In genomic region chr5:20810449-20810848, GRCm38 (mm10) we compare ENCODE assay signal across 22 mouse cellular contexts.
DNase-seq lines count a peak whose midpoint lies in the region; ATAC-seq and TF ChIP-seq lines count a peak whose summit lies in the region.
"Had no signal": no experiment of that assay in that cellular context is flagged by ENCODE, and none has a peak within 500 bp of the region (broad histone marks: within the 10 kb centered on the region; RNA-seq: fewer than 3 reads in every experiment).

No protein-coding gene starts in this region.

- no peak overlapping the region for H3K4me3 ChIP-seq in liver, embryonic 11.5 days (ENCODE audit: low read depth, low read length)
- no peak overlapping the region for H3K4me3 ChIP-seq in liver, embryonic 12.5 days
- H3K4me3 ChIP-seq in liver, postnatal 0 days (ENCODE audit: low read depth, low read length): no peak overlapping the region
- no peak overlapping the region for H3K4me3 ChIP-seq in liver, embryonic 13.5 days (replicated peaks)
- no peak overlapping the region for H3K4me3 ChIP-seq in liver, embryonic 14.5 days (ENCODE audit: insufficient read depth in 1 of 2, low read depth in 2 of 2, low read length in 2 of 2)

- H3K9me3 ChIP-seq in liver, embryonic 11.5 days (ENCODE audit: control insufficient read depth, low read length): no peaks in the 10 kb centered on the region
- H3K9me3 ChIP-seq in liver, embryonic 12.5 days (replicated peaks): no peaks in the 10 kb centered on the region
- no peaks in the 10 kb centered on the region for H3K9me3 ChIP-seq in liver, postnatal 0 days (ENCODE audit: low read length)
- no peaks in the 10 kb centered on the region for H3K9me3 ChIP-seq in liver, embryonic 13.5 days (replicated peaks)
- no peaks in the 10 kb centered on the region for H3K9me3 ChIP-seq in liver, embryonic 14.5 days (ENCODE audit: control insufficient read depth, low read length)
- H3K9me3 ChIP-seq: G1E had no signal

- ATAC-seq in liver, embryonic 11.5 days (replicated peaks; ENCODE audit: low FRiP score): peak; percentile 52; the same call in 1 of the 2 replicates
- peak; percentile 40; the same call in 1 of the 2 replicates for ATAC-seq in liver, embryonic 12.5 days
- ATAC-seq in liver, postnatal 0 days: no peak
- peak; percentile 63; the same call in 1 of the 2 replicates for ATAC-seq in liver, embryonic 13.5 days (ENCODE audit: low read depth)
- ATAC-seq in liver, embryonic 14.5 days (ENCODE audit: insufficient read depth): peak; percentile 37; the same call in 1 of the 2 replicates
- ATAC-seq: activated CD4-positive, CD25-positive, alpha-beta regulatory T cell, adult 4 months; CD4-positive, CD25-positive, alpha-beta regulatory T cell, adult 4 months; Patski had no signal

- H3K36me3 ChIP-seq in liver, embryonic 11.5 days (ENCODE audit: control insufficient read depth, insufficient read depth, low read length): no peaks in the 10 kb centered on the region; the same call in 1 of the 2 replicates
- peaks cover 15% of the 10 kb centered on the region for H3K36me3 ChIP-seq in liver, embryonic 12.5 days
- H3K36me3 ChIP-seq in liver, postnatal 0 days (replicated peaks; ENCODE audit: insufficient read depth, low read length): 0 out of 2 replicates have a peak, but pooled peaks cover 3% of the 10 kb centered on the region
- peaks cover 11% of the 10 kb centered on the region for H3K36me3 ChIP-seq in liver, embryonic 13.5 days
- H3K36me3 ChIP-seq in liver, embryonic 14.5 days (replicated peaks; ENCODE audit: control insufficient read depth, insufficient read depth, low read depth): no peaks in the 10 kb centered on the region

- TF ChIP-seq CTCF in liver, postnatal 0 days (IDR thresholded peaks at IDR 0.05; ENCODE audit: low read depth): no peak
- TF ChIP-seq CTCF in liver, embryonic 14.5 days (IDR thresholded peaks at IDR 0.05; ENCODE audit: low read depth): no peak

- no peak overlapping the region for H3K4me2 ChIP-seq in liver, embryonic 11.5 days
- H3K4me2 ChIP-seq in liver, embryonic 12.5 days: no peak overlapping the region
- H3K4me2 ChIP-seq in liver, postnatal 0 days (ENCODE audit: low read depth, low read length): no peak overlapping the region
- no peak overlapping the region for H3K4me2 ChIP-seq in liver, embryonic 13.5 days
- no peak overlapping the region for H3K4me2 ChIP-seq in liver, embryonic 14.5 days (ENCODE audit: low read depth)

- 76% methylated on average over 6 of the region's 6 CpGs for WGBS in liver, embryonic 11.5 days
- 62% methylated on average over 6 of the region's 6 CpGs for WGBS in liver, embryonic 12.5 days (ENCODE audit: insufficient replicate concordance)
- WGBS in liver, postnatal 0 days (ENCODE audit: insufficient replicate concordance): 67% methylated on average over 6 of the region's 6 CpGs
- WGBS in liver, embryonic 13.5 days (ENCODE audit: insufficient replicate concordance): 53% methylated on average over 6 of the region's 6 CpGs
- 51% methylated on average over 6 of the region's 6 CpGs for WGBS in liver, embryonic 14.5 days (ENCODE audit: insufficient replicate concordance)

- peaks cover 3% of the 10 kb centered on the region for H3K4me1 ChIP-seq in liver, embryonic 11.5 days (replicated peaks; ENCODE audit: control insufficient read depth, insufficient read depth, low read length)
- peaks cover 20% of the 10 kb centered on the region for H3K4me1 ChIP-seq in liver, embryonic 12.5 days
- no peaks in the 10 kb centered on the region for H3K4me1 ChIP-seq in liver, postnatal 0 days (ENCODE audit: insufficient read depth)
- H3K4me1 ChIP-seq in liver, embryonic 13.5 days (replicated peaks): peaks cover 24% of the 10 kb centered on the region
- H3K4me1 ChIP-seq in liver, embryonic 14.5 days (replicated peaks; ENCODE audit: control insufficient read depth in 2 of 2, insufficient read depth in 2 of 2, low read length in 1 of 2): peaks cover 5 to 6% of the 10 kb centered on the region in 2 experiments; a peak in 3 of 4 replicates

- DNase-seq in liver, embryonic 11.5 days (ENCODE audit: low spot score): no peak
- DNase-seq in liver: no peak
- no peak for DNase-seq in liver, postnatal 0 days
- no peak for DNase-seq in liver, embryonic 13.5 days
- DNase-seq in liver, embryonic 14.5 days (ENCODE audit: low read depth in 3 of 3, low spot score in 3 of 3): no peak
- DNase-seq in kidney, adult 8-10 months: no peak
- DNase-seq in kidney, adult 11 months: no peak
- DNase-seq: adrenal gland, adult 2 months; adrenal gland, adult 8-10 months; adrenal gland, postnatal 10 days; adrenal gland, postnatal 14 days; adrenal gland, postnatal 25 days; adrenal gland, postnatal 36 days; B cell, adult 2 months; cerebellum, adult 11 months; cerebellum, adult 11-12 months had no signal

- H3K27me3 ChIP-seq in liver, embryonic 11.5 days (replicated peaks; ENCODE audit: control insufficient read depth, insufficient read depth, low read length): no peaks in the 10 kb centered on the region
- H3K27me3 ChIP-seq in liver, embryonic 12.5 days (replicated peaks): no peaks in the 10 kb centered on the region
- H3K27me3 ChIP-seq in liver, postnatal 0 days (ENCODE audit: insufficient read depth, low read length): no peaks in the 10 kb centered on the region
- H3K27me3 ChIP-seq in liver, embryonic 13.5 days: no peaks in the 10 kb centered on the region
- H3K27me3 ChIP-seq in liver, embryonic 14.5 days (ENCODE audit: control insufficient read depth, insufficient read depth, low read length): no peaks in the 10 kb centered on the region
- H3K27me3 ChIP-seq: CH12.LX, Patski had no signal

- no peak for TF ChIP-seq EP300 in liver, postnatal 0 days (IDR thresholded peaks at IDR 0.05; ENCODE audit: low read depth)
- TF ChIP-seq EP300 in liver, embryonic 14.5 days (IDR thresholded peaks at IDR 0.05; ENCODE audit: low read depth): no peak

- H3K9ac ChIP-seq in liver, embryonic 11.5 days (ENCODE audit: low read depth, low read length): no peak overlapping the region
- H3K9ac ChIP-seq in liver, embryonic 12.5 days: no peak overlapping the region
- H3K9ac ChIP-seq in liver, postnatal 0 days (replicated peaks): no peak overlapping the region
- no peak overlapping the region for H3K9ac ChIP-seq in liver, embryonic 13.5 days
- no peak overlapping the region for H3K9ac ChIP-seq in liver, embryonic 14.5 days (replicated peaks)

- no peak overlapping the region for H3K27ac ChIP-seq in liver, embryonic 11.5 days (ENCODE audit: low read depth, low read length)
- H3K27ac ChIP-seq in liver, embryonic 12.5 days: no peak overlapping the region
- no peak overlapping the region for H3K27ac ChIP-seq in liver, postnatal 0 days (ENCODE audit: low read depth)
- no peak overlapping the region for H3K27ac ChIP-seq in liver, embryonic 13.5 days
- no peak overlapping the region for H3K27ac ChIP-seq in liver, embryonic 14.5 days
